Mouse (Mus musculus): ENCODE results near the gene Susd4.
A peak's percentile ranks its signal among the peaks of the same experiment; 100 is the strongest.

Gene Susd4

DNA sequence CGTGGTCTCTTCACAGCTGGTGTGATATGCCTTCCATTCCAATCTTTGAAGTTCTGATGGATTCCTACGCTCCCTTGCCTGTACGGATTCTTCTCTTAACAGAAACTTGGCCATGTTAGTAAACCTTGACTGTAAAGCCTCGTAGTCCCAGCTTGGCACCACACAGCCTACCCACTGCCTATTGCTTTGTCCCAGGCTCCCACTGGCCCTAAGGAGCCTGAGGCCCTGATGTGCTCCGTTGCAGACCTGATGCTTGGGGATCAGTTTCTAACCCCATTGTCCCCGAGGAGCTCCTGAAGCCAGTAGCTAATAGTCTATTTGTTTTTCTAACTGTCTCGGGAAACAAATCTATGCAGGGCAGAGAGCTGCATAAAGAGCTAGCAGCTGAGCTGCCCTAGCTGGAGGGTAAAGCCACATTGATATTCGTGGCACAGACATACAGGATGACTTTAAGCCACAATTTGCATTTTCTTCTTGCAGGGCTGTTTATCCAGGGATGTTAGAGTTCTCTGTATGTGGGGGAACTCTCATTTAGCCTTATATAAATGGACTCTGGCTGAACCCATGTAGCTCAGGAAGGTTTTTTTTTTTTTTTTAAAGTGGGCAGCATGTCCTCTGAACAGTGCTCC lies 155.2 kb downstream of the Susd4 start:
- ATAC-seq (ENCODE audit: low TSS enrichment): no peak

- ATAC-seq (ENCODE audit: low TSS enrichment): no peak
These were observed 159.2 kb downstream of the Susd4 start for GRCm38 (mm10) chr1:182922824-182923223.

DNA sequence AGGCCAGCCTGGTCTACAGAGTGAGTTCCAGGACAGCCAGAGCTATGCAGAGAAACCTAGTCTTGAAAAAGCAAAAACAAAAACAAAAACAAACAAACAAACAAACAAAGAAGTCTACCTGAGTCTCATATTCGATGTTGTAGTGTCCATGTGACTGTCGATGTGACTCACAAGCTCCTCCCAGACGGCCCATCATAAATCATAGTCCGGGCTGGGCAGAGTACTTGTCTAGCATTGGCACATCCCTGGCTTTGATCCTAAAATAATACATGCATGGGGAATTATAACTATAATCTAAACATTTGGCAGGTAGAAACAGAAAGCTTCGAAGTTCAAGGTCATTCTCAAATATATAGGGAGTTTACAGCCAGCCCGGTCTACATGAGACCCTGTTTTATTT lies 162.8 kb downstream of the Susd4 start:
- ATAC-seq (ENCODE audit: low TSS enrichment): no peak

DNA sequence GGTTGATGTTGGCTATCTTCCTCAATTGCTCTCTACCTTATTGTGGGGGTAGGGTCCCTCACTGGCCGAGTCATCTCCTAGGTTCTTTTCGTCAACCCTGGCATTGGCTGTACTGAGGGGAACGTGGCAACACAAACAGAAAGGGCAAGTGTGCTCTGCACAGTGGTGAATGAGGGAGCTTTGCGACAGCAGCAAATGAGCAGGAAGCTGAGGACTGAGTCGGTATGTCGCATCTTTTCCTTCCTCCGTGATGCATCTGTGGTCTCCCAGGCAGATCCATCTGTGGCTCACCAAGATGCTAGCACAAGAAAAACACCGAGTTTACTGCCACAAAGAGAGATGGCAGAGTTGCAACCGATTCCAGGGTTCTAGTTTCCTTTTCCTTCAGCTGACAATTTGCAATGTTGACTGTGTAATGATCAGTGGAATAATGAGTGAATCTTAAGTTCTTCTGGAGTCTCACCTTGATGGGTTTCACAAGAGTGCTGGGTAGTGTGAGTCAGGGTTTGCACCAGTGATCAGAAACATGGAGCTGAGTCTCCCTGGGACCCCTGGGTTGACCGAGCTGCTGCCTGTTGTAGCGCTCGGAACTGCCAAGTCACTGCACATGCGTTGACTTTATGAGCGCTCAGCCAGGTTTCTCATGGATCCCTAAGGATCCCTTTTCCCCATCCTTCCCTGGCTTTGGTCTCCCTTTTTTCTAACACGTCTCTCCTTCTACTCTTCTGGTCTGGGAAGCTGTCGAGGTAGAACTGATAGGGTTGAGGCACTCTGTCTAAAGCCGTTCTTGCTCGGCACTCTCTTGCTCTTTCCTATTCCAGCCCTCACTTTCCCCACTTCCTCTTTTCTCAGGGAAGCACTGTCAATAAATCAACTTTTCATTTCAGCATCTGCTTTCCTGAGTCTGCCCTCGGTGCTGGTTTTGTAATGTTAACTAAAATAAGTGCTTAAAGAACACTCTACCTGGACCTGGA lies 164.5 kb downstream of the Susd4 start:
- ATAC-seq (ENCODE audit: low TSS enrichment): peak; percentile 67; the same call in 1 of the 2 replicates

- no peak for ATAC-seq (ENCODE audit: low TSS enrichment)
These were observed 171.8 kb downstream of the Susd4 start for GRCm38 (mm10) chr1:182935469-182935868.

GRCm38 (mm10) chr1:182937486-182938120 lies 173.9 kb downstream of the Susd4 start:
- ATAC-seq (ENCODE audit: low TSS enrichment): no peak

GRCm38 (mm10) chr1:182941921-182942320 lies 178.3 kb downstream of the Susd4 start:
- no peak for ATAC-seq (ENCODE audit: low TSS enrichment)

DNA sequence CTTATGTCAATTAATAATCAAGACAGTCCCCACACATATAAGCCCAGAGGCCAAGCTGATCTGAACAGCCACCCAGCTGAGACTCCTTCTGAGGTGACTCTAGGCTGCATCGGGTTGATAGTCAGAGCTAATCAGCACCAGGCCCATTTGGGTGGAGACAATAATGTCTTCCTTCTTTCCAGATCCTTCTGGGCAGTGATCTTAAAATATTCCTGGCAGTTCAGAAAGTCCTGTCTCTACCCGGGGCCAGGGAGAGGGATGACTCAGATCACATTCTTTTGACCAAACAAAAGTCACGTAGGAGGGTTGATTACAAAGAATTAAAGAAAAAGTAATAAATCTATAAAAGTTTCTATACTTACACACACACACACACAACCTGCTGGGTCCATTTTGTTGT lies 180.3 kb downstream of the Susd4 start:
- ATAC-seq (ENCODE audit: low TSS enrichment): no peak

GRCm38 (mm10) chr1:182944638-182945037 lies 181.0 kb downstream of the Susd4 start:
- ATAC-seq (ENCODE audit: low TSS enrichment): no peak

DNA sequence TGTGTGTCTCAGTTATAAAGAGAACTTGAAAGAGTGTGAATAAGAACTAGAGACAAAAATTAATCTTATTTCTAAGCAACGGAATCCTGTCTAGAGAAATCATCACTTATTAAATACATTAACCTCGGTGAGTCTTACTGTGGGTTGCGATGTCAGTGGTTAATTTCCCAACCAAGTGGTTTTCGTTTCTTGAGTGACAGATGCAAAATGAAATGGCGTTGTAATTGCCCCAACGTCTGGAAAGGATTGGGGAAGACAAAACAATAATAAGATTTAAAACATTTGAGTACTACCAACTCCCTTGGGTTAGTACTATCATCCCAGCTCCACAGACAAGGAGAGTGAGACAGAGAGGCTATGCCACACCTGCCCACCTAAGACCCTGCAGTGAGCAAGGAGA lies 181.9 kb downstream of the Susd4 start:
- ATAC-seq (ENCODE audit: low TSS enrichment): no peak
